Mouse (Mus musculus): Measurements from ENCODE around the gene Nmu. TPM values are rescaled to one million over a fixed set of nuclear protein-coding genes. Genes with fewer than 3 reads are reported as not detected.

Nmu gene
- not detected in 2 replicates for polyA plus RNA-seq (2015; fragmentation: Nextera tagmentation; extraction: Ambion mirVana)

GRCm38 (mm10) chr5:76363453-76364104, at the start of gene Nmu:
Gene Nmu, minus strand, starts transcription at chr5:76363788.

GRCm38 (mm10) chr5:76330953-76331352, 32.6 kb downstream of the Nmu start, which contains the start of gene Pdcl2:
Gene Pdcl2, minus strand, starts transcription at chr5:76331156.

GRCm38 (mm10) chr5:76304452-76305341, 58.9 kb downstream of the Nmu start, which contains the start of gene Clock:
Gene Clock, minus strand, starts transcription at chr5:76304792.

Other genes starting within 250 kb of the Nmu start
- gene Srd5a3, start 223.5 kb downstream of the Nmu start, polyA plus RNA-seq (2015; fragmentation: Nextera tagmentation; extraction: Ambion mirVana) = 31.3 and 31.4 TPM in 2 replicates
- gene Tmem165, start 179.9 kb downstream of the Nmu start, polyA plus RNA-seq (2015; fragmentation: Nextera tagmentation; extraction: Ambion mirVana) = 80.8 and 92.2 TPM in 2 replicates
- 6.7 and 7.0 TPM in 2 replicates for gene Clock, start 59.0 kb downstream of the Nmu start, polyA plus RNA-seq (2015; fragmentation: Nextera tagmentation; extraction: Ambion mirVana)
- not detected in 2 replicates for gene Pdcl2, start 32.6 kb downstream of the Nmu start, polyA plus RNA-seq (2015; fragmentation: Nextera tagmentation; extraction: Ambion mirVana)
- not detected in 2 replicates for gene Gm7271, start 120.3 kb upstream of the Nmu start, polyA plus RNA-seq (2015; fragmentation: Nextera tagmentation; extraction: Ambion mirVana)
- 15.4 and 15.8 TPM in 2 replicates for gene Exoc1, start 165.5 kb upstream of the Nmu start, polyA plus RNA-seq (2015; fragmentation: Nextera tagmentation; extraction: Ambion mirVana)
- gene Cep135, start 224.9 kb upstream of the Nmu start, polyA plus RNA-seq (2015; fragmentation: Nextera tagmentation; extraction: Ambion mirVana) = 1.8 TPM in 2 replicates